Mouse (Mus musculus): ENCODE data around the gene Psmd1. TPM values are rescaled to one million over a fixed set of nuclear protein-coding genes. Genes with fewer than 3 reads are reported as not detected.

Gene Psmd1
- polyA plus RNA-seq, 1 experiment from 2014 or later = 154 TPM

- no peaks in the 10 kb centered on the region for H3K27me3 ChIP-seq (replicated peaks)
- no peaks in the 10 kb centered on the region for H3K4me1 ChIP-seq (replicated peaks)
- no peak overlapping the region for H3K4me2 ChIP-seq
- peaks cover 74% of the 10 kb centered on the region for H3K36me3 ChIP-seq
- ATAC-seq (ENCODE audit: insufficient number of reproducible peaks, low FRiP score) = no peak
- 84% methylated on average over 7 of the region's 7 CpGs for WGBS
- no peak overlapping the region for H3K9ac ChIP-seq
- H3K9me3 ChIP-seq (replicated peaks) = no peaks in the 10 kb centered on the region
- no peak overlapping the region for H3K4me3 ChIP-seq
- no peak overlapping the region for H3K27ac ChIP-seq (ENCODE audit: poor library complexity, severe bottlenecking)
Measured at GRCm38 (mm10) chr1:86094413-86094812, 30.2 kb downstream of the Psmd1 start.

GRCm38 (mm10) chr1:86105054-86105453 lies 40.9 kb downstream of the Psmd1 start:
- Histone ChIP-seq H3K27me3 (replicated peaks) (no peaks in the 10 kb centered on the region), H3K36me3 (peaks cover 32% of the 10 kb centered on the region), H3K4me2 (no peak overlapping the region), H3K4me1 (replicated peaks) (no peaks in the 10 kb centered on the region), H3K9ac (no peak overlapping the region), H3K27ac (ENCODE audit: poor library complexity, severe bottlenecking) (no peak overlapping the region), H3K4me3 (no peak overlapping the region), H3K9me3 (replicated peaks) (no peaks in the 10 kb centered on the region)
- 89% methylated on average over 1 of the region's 1 CpGs for WGBS
- no peak for ATAC-seq (ENCODE audit: insufficient number of reproducible peaks, low FRiP score)

GRCm38 (mm10) chr1:86111779-86112178 lies 47.6 kb downstream of the Psmd1 start, which contains the start of gene Htr2b:
Gene Htr2b (minus strand): TSS chr1:86111970.
- no peak for ATAC-seq (ENCODE audit: insufficient number of reproducible peaks, low FRiP score)
- no peaks in the 10 kb centered on the region for H3K9me3 ChIP-seq (replicated peaks)
- 73% methylated on average over 6 of the region's 6 CpGs for WGBS

GRCm38 (mm10) chr1:86114141-86114540 lies 50.0 kb downstream of the Psmd1 start:
- Histone ChIP-seq H3K27ac (ENCODE audit: poor library complexity, severe bottlenecking) (no peak overlapping the region), H3K9me3 (replicated peaks) (no peaks in the 10 kb centered on the region), H3K4me1 (replicated peaks) (no peaks in the 10 kb centered on the region), H3K9ac (no peak overlapping the region), H3K36me3 (peaks cover 28% of the 10 kb centered on the region), H3K4me2 (no peak overlapping the region), H3K4me3 (no peak overlapping the region), H3K27me3 (replicated peaks) (no peaks in the 10 kb centered on the region)
- ATAC-seq (ENCODE audit: insufficient number of reproducible peaks, low FRiP score) = no peak
- 83% methylated on average over 3 of the region's 3 CpGs for WGBS

More at GRCm38 (mm10) chr1:86111779-86112178, 47.6 kb downstream of the Psmd1 start, which contains the start of gene Htr2b:
- peaks cover 12% of the 10 kb centered on the region; the same call in 1 of the 2 replicates for H3K36me3 ChIP-seq
- no peak within 1 kb of the TSS for H3K27ac ChIP-seq (ENCODE audit: poor library complexity, severe bottlenecking)
- H3K4me1 ChIP-seq (replicated peaks) = no peaks in the 10 kb centered on the region
- H3K9ac ChIP-seq = no peak within 1 kb of the TSS
- H3K27me3 ChIP-seq (replicated peaks) = no peaks in the 10 kb centered on the region
- H3K4me2 ChIP-seq = no peak within 1 kb of the TSS
- H3K4me3 ChIP-seq = no peak within 1 kb of the TSS

GRCm38 (mm10) chr1:86119549-86119948 lies 55.4 kb downstream of the Psmd1 start:
- H3K9ac ChIP-seq = no peak overlapping the region
- H3K4me2 ChIP-seq = no peak overlapping the region
- H3K4me1 ChIP-seq (replicated peaks) = no peaks in the 10 kb centered on the region
- WGBS = 91% methylated on average over 4 of the region's 4 CpGs
- H3K27ac ChIP-seq (ENCODE audit: poor library complexity, severe bottlenecking) = no peak overlapping the region
- H3K9me3 ChIP-seq (replicated peaks) = no peaks in the 10 kb centered on the region
- ATAC-seq (ENCODE audit: insufficient number of reproducible peaks, low FRiP score) = no peak
- peaks cover 61% of the 10 kb centered on the region for H3K36me3 ChIP-seq
- no peaks in the 10 kb centered on the region for H3K27me3 ChIP-seq (replicated peaks)
- H3K4me3 ChIP-seq = no peak overlapping the region

- Histone ChIP-seq H3K36me3 (peaks cover 79% of the 10 kb centered on the region), H3K27me3 (replicated peaks) (no peaks in the 10 kb centered on the region), H3K9me3 (replicated peaks) (no peaks in the 10 kb centered on the region), H3K27ac (ENCODE audit: poor library complexity, severe bottlenecking) (no peak overlapping the region), H3K4me2 (no peak overlapping the region), H3K4me3 (no peak overlapping the region), H3K4me1 (replicated peaks) (no peaks in the 10 kb centered on the region), H3K9ac (no peak overlapping the region)
- WGBS = 94% methylated on average over 2 of the region's 2 CpGs
- ATAC-seq (ENCODE audit: insufficient number of reproducible peaks, low FRiP score) = no peak
Measured at GRCm38 (mm10) chr1:86126036-86126435, 61.8 kb downstream of the Psmd1 start.

GRCm38 (mm10) chr1:86133337-86133736 lies 69.2 kb downstream of the Psmd1 start, which contains the start of gene Gm21972:
Gene Gm21972 (plus strand): TSS chr1:86133637.
- no peak within 1 kb of the TSS for H3K4me2 ChIP-seq
- no peak for ATAC-seq (ENCODE audit: insufficient number of reproducible peaks, low FRiP score)
- H3K9me3 ChIP-seq (replicated peaks) = no peaks in the 10 kb centered on the region
- H3K27me3 ChIP-seq (replicated peaks) = no peaks in the 10 kb centered on the region
- no peak within 1 kb of the TSS for H3K27ac ChIP-seq (ENCODE audit: poor library complexity, severe bottlenecking)
- no peak within 1 kb of the TSS for H3K4me3 ChIP-seq
- WGBS = 94% methylated on average over 4 of the region's 4 CpGs
- no peak within 1 kb of the TSS for H3K9ac ChIP-seq
- no peaks in the 10 kb centered on the region for H3K4me1 ChIP-seq (replicated peaks)
- peaks cover 84% of the 10 kb centered on the region for H3K36me3 ChIP-seq

- no peak for ATAC-seq (ENCODE audit: insufficient number of reproducible peaks, low FRiP score)
- peaks cover 83% of the 10 kb centered on the region for H3K36me3 ChIP-seq
- H3K4me3 ChIP-seq = no peak overlapping the region
- no peak overlapping the region for H3K9ac ChIP-seq
- no peaks in the 10 kb centered on the region for H3K4me1 ChIP-seq (replicated peaks)
- no peaks in the 10 kb centered on the region for H3K27me3 ChIP-seq (replicated peaks)
- H3K9me3 ChIP-seq (replicated peaks) = no peaks in the 10 kb centered on the region
- 92% methylated on average over 6 of the region's 6 CpGs for WGBS
- H3K4me2 ChIP-seq = no peak overlapping the region
- H3K27ac ChIP-seq (ENCODE audit: poor library complexity, severe bottlenecking) = no peak overlapping the region
Measured at GRCm38 (mm10) chr1:86135315-86135714, 71.1 kb downstream of the Psmd1 start.

- no peak overlapping the region for H3K9ac ChIP-seq
- no peak overlapping the region for H3K4me2 ChIP-seq
- no peak overlapping the region for H3K27ac ChIP-seq (ENCODE audit: poor library complexity, severe bottlenecking)
- H3K36me3 ChIP-seq = peaks cover 42% of the 10 kb centered on the region
- H3K4me3 ChIP-seq = no peak overlapping the region
- no peak for ATAC-seq (ENCODE audit: insufficient number of reproducible peaks, low FRiP score)
- no peaks in the 10 kb centered on the region for H3K27me3 ChIP-seq (replicated peaks)
- 86% methylated on average over 3 of the region's 3 CpGs for WGBS
- no peaks in the 10 kb centered on the region for H3K9me3 ChIP-seq (replicated peaks)
- 0 out of 2 replicates have a peak, but pooled peaks cover 2% of the 10 kb centered on the region for H3K4me1 ChIP-seq (replicated peaks)
Measured at GRCm38 (mm10) chr1:86141081-86141480, 76.9 kb downstream of the Psmd1 start.

GRCm38 (mm10) chr1:86143165-86143564 lies 79.0 kb downstream of the Psmd1 start:
- Histone ChIP-seq H3K36me3 (peaks cover 23% of the 10 kb centered on the region), H3K4me1 (replicated peaks) (0 out of 2 replicates have a peak, but pooled peaks cover 2% of the 10 kb centered on the region), H3K9me3 (replicated peaks) (no peaks in the 10 kb centered on the region), H3K27me3 (replicated peaks) (no peaks in the 10 kb centered on the region), H3K27ac (ENCODE audit: poor library complexity, severe bottlenecking) (peak overlapping the region; percentile 71; the same call in 1 of the 2 replicates), H3K4me2 (no peak overlapping the region), H3K9ac (no peak overlapping the region), H3K4me3 (no peak overlapping the region)
- WGBS = 66% methylated on average over 4 of the region's 4 CpGs
- ATAC-seq (ENCODE audit: insufficient number of reproducible peaks, low FRiP score) = peak; percentile 80

- Histone ChIP-seq H3K27ac (ENCODE audit: poor library complexity, severe bottlenecking) (peak overlapping the region; percentile 71), H3K36me3 (peaks cover 14% of the 10 kb centered on the region), H3K4me2 (no peak overlapping the region), H3K4me3 (no peak overlapping the region), H3K4me1 (replicated peaks) (0 out of 2 replicates have a peak, but pooled peaks cover 2% of the 10 kb centered on the region), H3K9ac (no peak overlapping the region), H3K27me3 (replicated peaks) (no peaks in the 10 kb centered on the region), H3K9me3 (replicated peaks) (no peaks in the 10 kb centered on the region)
- WGBS = 76% methylated on average over 21 of the region's 21 CpGs
- no peak for ATAC-seq (ENCODE audit: insufficient number of reproducible peaks, low FRiP score)
Measured at GRCm38 (mm10) chr1:86144001-86144944, 80.1 kb downstream of the Psmd1 start.

Data from heart, embryonic 12.5 days (tissue).